Mouse (Mus musculus) embryonic stem cell, embryonic (primary cell): ENCODE data around the gene Zbtb3.

ENCODE experiments used
- CTCF ChIA-PET, 4 experiments: fragments of 300-600 bp in 2 of 4; fragments of 350-600 bp in 2 of 4; sonication (Branson Sonifier 250); formaldehyde crosslinking; loops; one replicate each; lab custom pipeline; 2022; ENCODE audit warnings: inconsistent platforms in 2 of 4; lab: Charles Lee
- POLR2A ChIA-PET, 4 experiments: fragments of 300-600 bp in 2 of 4; fragments of 350-600 bp in 2 of 4; sonication (Branson Sonifier 250); formaldehyde crosslinking; loops; one replicate each; lab custom pipeline; 2022; ENCODE audit warnings: antibody characterized with exemption in 4 of 4, inconsistent platforms in 1 of 4; lab: Charles Lee

The Zbtb3 gene

DNA sequence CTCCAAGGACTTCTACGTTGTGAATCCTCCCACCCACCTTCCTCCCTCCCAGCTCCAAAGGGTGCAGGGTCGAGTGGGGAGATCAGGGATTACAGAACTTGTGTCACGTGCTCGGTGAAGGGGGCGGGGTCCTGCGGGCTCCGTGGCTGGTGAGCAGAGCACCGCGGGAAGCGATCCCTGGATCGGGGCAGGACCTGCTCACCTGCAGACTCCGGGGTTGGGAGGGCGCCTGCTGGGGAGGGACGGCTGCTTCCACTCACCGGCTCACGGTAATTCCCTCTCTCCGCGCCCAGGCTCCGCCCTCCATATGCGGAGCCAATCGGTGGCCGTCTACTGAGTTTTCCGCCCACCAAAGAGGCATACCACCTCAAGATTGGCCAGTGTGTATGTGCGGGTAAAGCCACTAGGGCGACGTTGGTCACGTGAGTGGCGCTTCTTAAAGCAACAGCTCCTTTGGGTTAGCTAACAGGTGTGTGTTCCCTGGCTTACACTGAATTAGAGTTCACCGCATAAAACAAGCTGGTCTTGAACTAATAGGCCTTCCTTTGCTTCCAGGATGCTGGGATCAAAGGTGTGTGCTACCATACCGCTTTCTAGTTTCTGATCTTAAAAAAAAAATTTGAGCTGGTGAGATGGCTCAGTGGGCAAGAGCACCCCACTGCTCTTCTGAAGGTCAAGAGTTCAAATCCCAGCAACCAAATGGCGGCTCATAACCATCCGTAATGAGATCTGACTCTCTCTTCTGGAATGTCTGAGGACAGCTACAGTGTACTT lies 16.2 kb upstream of the Zbtb3 start, which contains the start of gene Taf6l:
Taf6l (minus strand) TSS at position 410 of the 774 bp plus-strand sequence.
- ChIA-PET POLR2A (interaction anchor here (0.6 to 27.6 kb wide), 129 partner anchors 6 to 1519 kb away, joined by 3 to 801 read pairs (median 5); partner anchors contain the start of genes Hnrnpul2 (in 4 of the 4), Tmem179b (in 4 of the 4), Zbtb3 (in 4 of the 4) and 1700092M07Rik (in 3 of the 4)), CTCF (interaction anchor here in 3 of 4 experiments (0.5 to 1.7 kb wide), 12 partner anchors 10 to 1368 kb away, joined by 3 to 11 read pairs (median 4); partner anchors contain the start of genes Ttc9c (in 1 of the 3) and Zbtb3 (in 1 of the 3))

- ChIA-PET POLR2A (interaction anchor here (0.6 to 27.6 kb wide), 44 partner anchors 4 to 229 kb away, joined by 3 to 801 read pairs (median 5); partner anchors contain the start of genes Tmem179b (in 3 of the 4), Zbtb3 (in 3 of the 4), Gng3 (in 2 of the 4) and Hnrnpul2 (in 2 of the 4)), CTCF (interaction anchor here in 2 of 4 experiments (0.6 to 1.2 kb wide), 2 partner anchors 15 to 70 kb away, joined by 3 read pairs; partner anchors contain the start of gene Tmem179b (in 1 of the 2))
These were observed 13.8 kb upstream of the Zbtb3 start for GRCm38 (mm10) chr19:8788521-8788920.

- CTCF ChIA-PET, result interaction anchor here in 1 of 4 experiments (1.2 kb wide), 1 partner anchor 71 kb away, joined by 3 read pairs; no protein-coding TSS in a partner anchor
These were observed 13.2 kb upstream of the Zbtb3 start for GRCm38 (mm10) chr19:8789171-8789570.

GRCm38 (mm10) chr19:8790171-8790570 lies 12.2 kb upstream of the Zbtb3 start:
- ChIA-PET CTCF (interaction anchor here in 1 of 4 experiments (1.5 kb wide), 1 partner anchor 12 kb away, joined by 3 read pairs; the partner anchor contains the start of gene Zbtb3), POLR2A (interaction anchor here in 3 of 4 experiments (0.7 to 27.6 kb wide), 16 partner anchors 2 to 68 kb away, joined by 3 to 801 read pairs (median 6); partner anchors contain the start of genes Nxf1 (in 2 of the 3), Slc3a2 (in 2 of the 3), Tmem179b (in 2 of the 3) and Tmem223 (in 2 of the 3))

More at GRCm38 (mm10) chr19:8789171-8789570, 13.2 kb upstream of the Zbtb3 start:
- POLR2A ChIA-PET, result interaction anchor here (0.6 to 27.6 kb wide), 32 partner anchors 3 to 1718 kb away, joined by 3 to 801 read pairs (median 6); partner anchors contain the start of genes Tmem179b (in 3 of the 4), Gng3 (in 2 of the 4), Hnrnpul2 (in 2 of the 4) and Nxf1 (in 2 of the 4)

DNA sequence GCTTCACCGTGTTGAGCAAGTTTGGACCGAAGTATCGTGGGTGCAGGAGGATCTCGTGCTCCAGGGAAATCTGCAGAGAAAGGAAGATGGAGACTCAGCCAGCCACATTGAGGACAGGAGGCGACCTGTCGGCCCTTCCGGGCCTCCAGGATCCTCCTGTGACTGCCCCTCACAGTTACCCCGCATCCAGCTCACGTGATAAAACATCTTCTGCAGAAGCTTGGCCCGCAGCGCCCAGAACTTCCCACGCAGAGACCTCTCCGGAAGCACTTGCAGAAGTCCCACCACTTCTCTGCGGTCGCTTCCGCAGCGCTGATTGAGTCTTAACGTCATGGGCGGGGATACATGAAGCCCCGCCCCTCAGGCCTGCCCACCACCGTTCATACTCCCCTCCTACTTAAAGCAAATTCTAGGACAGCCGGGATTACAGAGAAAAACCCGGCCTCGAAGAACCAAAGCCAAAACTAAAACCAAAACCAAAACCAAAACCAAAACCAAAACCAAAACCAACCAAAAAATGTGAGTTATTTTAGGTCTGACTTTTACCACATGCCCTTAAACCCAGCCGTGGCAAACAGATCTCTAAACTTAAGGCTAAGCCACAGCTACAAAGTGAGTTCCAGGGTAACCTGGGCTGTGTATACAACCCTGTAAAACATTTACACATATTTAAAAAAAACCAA lies 4.0 kb upstream of the Zbtb3 start, which contains the start of gene Polr2g:
Polr2g (minus strand) TSS at position 314 of the 683 bp plus-strand sequence.
- POLR2A ChIA-PET, result interaction anchor here (0.5 to 27.3 kb wide), 67 partner anchors 8 to 1404 kb away, joined by 3 to 801 read pairs (median 5); partner anchors contain the start of genes Taf6l (in 4 of the 4), 1810009A15Rik (in 3 of the 4), Gm49416 (in 3 of the 4) and Hnrnpul2 (in 3 of the 4)
- CTCF ChIA-PET, result interaction anchor here in 1 of 4 experiments (1.3 kb wide), 1 partner anchor 12 kb away, joined by 4 read pairs; the partner anchor contains the start of gene Taf6l

DNA sequence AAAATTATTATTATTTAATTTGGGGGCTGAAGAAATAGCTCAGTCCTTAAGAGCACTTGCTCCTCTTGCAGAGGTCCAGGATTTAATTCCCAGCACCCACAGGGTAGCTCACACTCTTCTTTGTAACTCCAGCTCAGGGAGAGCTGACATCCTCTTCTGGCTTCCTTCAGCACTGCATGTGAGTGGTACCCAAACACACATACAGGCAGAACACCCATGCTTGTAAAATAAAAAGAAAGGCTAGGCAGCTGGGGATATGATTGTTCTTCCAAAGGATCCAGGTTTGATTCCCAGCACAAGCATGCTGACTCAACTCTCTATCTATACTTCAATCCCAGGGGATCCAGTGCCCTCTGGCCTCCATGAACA lies 3.4 kb upstream of the Zbtb3 start:
- ChIA-PET CTCF (interaction anchor here in 2 of 4 experiments (0.6 to 1.3 kb wide), 3 partner anchors 12 to 58 kb away, joined by 3 to 4 read pairs (median 3); partner anchors contain the start of genes Stx5a (in 1 of the 2) and Taf6l (in 1 of the 2)), POLR2A (interaction anchor here (0.6 to 27.3 kb wide), 55 partner anchors 8 to 1403 kb away, joined by 3 to 801 read pairs (median 6); partner anchors contain the start of genes Taf6l (in 4 of the 4), 1810009A15Rik (in 3 of the 4), Gm49416 (in 3 of the 4) and Hnrnpul2 (in 3 of the 4))

- ChIA-PET POLR2A (interaction anchor here (0.6 to 27.3 kb wide), 60 partner anchors 5 to 1328 kb away, joined by 3 to 801 read pairs (median 7); partner anchors contain the start of genes Gng3 (in 3 of the 4), Nxf1 (in 3 of the 4), Slc3a2 (in 3 of the 4) and Taf6l (in 3 of the 4)), CTCF (interaction anchor here in 1 of 4 experiments (1.0 to 1.6 kb wide), 2 partner anchors 16 to 85 kb away, joined by 4 to 10 read pairs; partner anchors contain the start of genes Hnrnpul2 and Ttc9c)
These were observed 937 bp downstream of the Zbtb3 start for GRCm38 (mm10) chr19:8803204-8803780.

DNA sequence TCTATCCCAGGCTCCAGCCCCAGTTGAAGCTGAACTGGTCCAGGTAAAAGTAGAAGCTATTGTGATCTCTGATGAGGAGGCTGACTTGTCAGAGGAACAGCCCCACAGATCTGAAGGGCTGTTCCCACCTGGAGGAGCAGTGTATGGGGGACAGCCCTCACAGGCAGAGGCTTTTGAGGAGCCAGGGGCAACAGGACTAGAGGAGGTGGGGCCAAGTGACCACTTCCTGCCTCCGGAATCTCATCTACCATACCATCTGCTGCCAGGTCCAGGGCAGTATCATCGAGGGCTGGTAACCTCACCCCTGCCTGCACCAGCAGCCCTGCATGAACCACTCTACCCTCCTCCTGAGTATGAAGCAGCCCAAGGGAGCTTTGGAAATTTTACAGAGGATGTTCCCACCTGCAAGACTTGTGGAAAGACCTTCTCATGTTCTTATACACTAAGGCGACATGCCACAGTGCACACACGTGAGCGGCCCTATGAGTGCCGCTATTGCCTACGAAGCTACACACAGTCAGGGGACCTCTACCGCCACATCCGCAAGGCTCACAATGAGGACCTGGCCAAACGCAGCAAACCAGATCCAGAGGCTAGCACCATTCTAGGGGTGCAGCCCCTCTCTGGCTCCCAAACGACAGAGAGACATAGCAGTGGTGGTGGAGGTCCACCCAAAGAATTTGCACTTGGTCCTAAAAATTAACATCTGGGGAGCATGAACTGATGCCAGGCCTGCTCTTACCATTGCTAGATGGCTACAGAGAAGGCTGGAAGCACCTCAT lies 1.7 kb downstream of the Zbtb3 start:
- CTCF ChIA-PET, result interaction anchor here in 1 of 4 experiments (1.0 kb wide), 1 partner anchor 86 kb away, joined by 3 read pairs; no protein-coding TSS in a partner anchor
- POLR2A ChIA-PET, result interaction anchor here in 3 of 4 experiments (0.6 to 27.3 kb wide), 29 partner anchors 6 to 1328 kb away, joined by 3 to 801 read pairs (median 7); partner anchors contain the start of genes Taf6l (in 3 of the 3), Gng3 (in 2 of the 3), Hnrnpul2 (in 2 of the 3) and Slc3a2 (in 2 of the 3)

GRCm38 (mm10) chr19:8806810-8807209 lies 4.5 kb downstream of the Zbtb3 start:
- ChIA-PET POLR2A (interaction anchor here in 3 of 4 experiments (0.7 to 21.0 kb wide), 53 partner anchors 8 to 186 kb away, joined by 3 to 271 read pairs (median 4); partner anchors contain the start of genes Slc3a2 (in 3 of the 3), Ttc9c (in 3 of the 3), 1810009A15Rik (in 2 of the 3) and Eef1g (in 2 of the 3)), CTCF (interaction anchor here in 1 of 4 experiments (0.8 kb wide), 1 partner anchor 32 kb away, joined by 3 read pairs; no protein-coding TSS in a partner anchor)

DNA sequence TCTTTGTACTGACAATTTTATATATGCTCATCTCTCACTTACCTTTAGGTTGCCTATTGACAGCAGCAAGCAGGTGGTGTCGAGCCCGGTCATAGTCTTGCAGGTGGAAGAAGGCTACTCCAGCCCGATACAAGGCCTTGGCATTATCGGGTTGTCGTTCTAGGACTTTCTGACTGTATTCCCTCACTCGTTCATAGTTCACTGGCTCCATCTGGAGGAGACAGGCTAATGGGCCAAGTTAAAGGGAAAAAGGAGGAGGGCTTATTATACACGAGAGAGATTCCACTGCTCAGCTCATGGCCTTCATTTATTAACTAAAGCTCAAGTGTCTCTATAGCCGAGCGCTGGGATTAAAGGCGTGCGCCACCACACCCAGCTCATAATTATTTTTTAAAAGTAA lies 13.5 kb downstream of the Zbtb3 start:
- ChIA-PET POLR2A (interaction anchor here in 3 of 4 experiments (0.6 to 21.0 kb wide), 22 partner anchors 9 to 151 kb away, joined by 3 to 271 read pairs (median 4); partner anchors contain the start of genes Eef1g (in 2 of the 3), Slc3a2 (in 2 of the 3), Taf6l (in 2 of the 3) and 1810009A15Rik (in 1 of the 3)), CTCF (interaction anchor here in 3 of 4 experiments (0.6 to 1.5 kb wide), 3 partner anchors 13 to 95 kb away, joined by 3 to 4 read pairs (median 4); partner anchors contain the start of gene Zbtb3 (in 1 of the 3))

GRCm38 (mm10) chr19:8817001-8817400 lies 14.6 kb downstream of the Zbtb3 start:
- CTCF ChIA-PET, result interaction anchor here in 1 of 4 experiments (1.5 kb wide), 1 partner anchor 15 kb away, joined by 4 read pairs; the partner anchor contains the start of gene Zbtb3
- POLR2A ChIA-PET, result interaction anchor here in 3 of 4 experiments (0.7 to 21.0 kb wide), 25 partner anchors 9 to 158 kb away, joined by 3 to 271 read pairs (median 4); partner anchors contain the start of genes Nxf1 (in 2 of the 3), Taf6l (in 2 of the 3), Zbtb3 (in 2 of the 3) and 1810009A15Rik (in 1 of the 3)

DNA sequence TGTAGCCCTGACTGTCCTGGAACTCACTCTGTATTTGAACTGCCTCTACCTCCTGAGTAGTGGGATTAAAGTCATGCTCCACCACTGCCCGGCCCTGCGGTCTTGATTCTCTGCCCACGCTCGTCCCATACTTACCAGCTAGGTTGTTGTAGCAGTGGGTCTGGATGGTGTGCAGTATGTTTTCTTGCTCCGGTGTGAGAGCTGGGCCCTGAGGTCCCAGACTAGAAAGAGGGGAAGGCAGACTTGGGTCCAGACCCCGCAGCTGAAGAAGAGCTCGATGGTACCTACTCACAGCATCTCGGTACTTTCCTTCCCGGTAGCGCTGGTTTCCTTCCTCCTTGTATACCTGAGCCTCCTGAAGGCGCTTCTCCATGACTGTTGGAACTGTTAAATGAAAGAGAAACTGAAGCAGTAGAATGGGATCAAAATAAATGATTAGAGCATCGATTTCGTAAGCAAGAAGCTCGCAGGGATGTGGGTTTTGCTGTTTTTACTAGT lies 16.0 kb downstream of the Zbtb3 start:
- POLR2A ChIA-PET, result interaction anchor here in 3 of 4 experiments (0.6 to 21.0 kb wide), 50 partner anchors 9 to 287 kb away, joined by 3 to 271 read pairs (median 12); partner anchors contain the start of genes 1810009A15Rik (in 3 of the 3), Gm49416 (in 3 of the 3), Slc3a2 (in 3 of the 3) and Taf6l (in 3 of the 3)

GRCm38 (mm10) chr19:8818801-8819595 lies 16.6 kb downstream of the Zbtb3 start, which contains the start of gene Ttc9c:
Gene Ttc9c (minus strand): TSS chr19:8819333.
- CTCF ChIA-PET, result interaction anchor here in 2 of 4 experiments (0.9 to 1.6 kb wide), 6 partner anchors 9 to 106 kb away, joined by 3 to 6 read pairs (median 4); partner anchors contain the start of genes Taf6l (in 1 of the 2) and Zbtb3 (in 1 of the 2)
- POLR2A ChIA-PET, result interaction anchor here (0.6 to 21.0 kb wide), 137 partner anchors 9 to 1448 kb away, joined by 3 to 271 read pairs (median 5); partner anchors contain the start of genes Eef1g (in 4 of the 4), Taf6l (in 4 of the 4), 1810009A15Rik (in 3 of the 4) and AC129217.1 (in 3 of the 4)

More for the DNA sequence above, 16.0 kb downstream of the Zbtb3 start:
- CTCF ChIA-PET, result interaction anchor here in 2 of 4 experiments (0.6 to 1.6 kb wide), 2 partner anchors 13 to 75 kb away, joined by 4 to 5 read pairs; no protein-coding TSS in a partner anchor
